Mouse (Mus musculus) mature B cell (primary cell): ENCODE measurements around the gene Colq.

ENCODE experiments used
- in situ Hi-C: fragments of 300-500 bp; cut with MboI; formaldehyde crosslinking; loops from 2 replicates; pipeline ENCODE4 v1.14.3; 2019

Gene Colq

GRCm38 (mm10) chr14:31574903-31575665 is 16.1 kb downstream of the Colq start:
- in situ Hi-C loops: no loop called here

GRCm38 (mm10) chr14:31572561-31573175 is 18.5 kb downstream of the Colq start:
- in situ Hi-C loops: no loop called here

GRCm38 (mm10) chr14:31571419-31571818 is 19.7 kb downstream of the Colq start:
- in situ Hi-C loops: no loop called here

GRCm38 (mm10) chr14:31570131-31570951 is 20.8 kb downstream of the Colq start:
- in situ Hi-C loops: no loop called here

- in situ Hi-C loops: no loop called here
Observed at GRCm38 (mm10) chr14:31569151-31569631, 22.0 kb downstream of the Colq start.

- in situ Hi-C loops: no loop called here
Observed at GRCm38 (mm10) chr14:31565478-31566212, 25.5 kb downstream of the Colq start.

- in situ Hi-C loops: no loop called here
Observed at GRCm38 (mm10) chr14:31564452-31565179, 26.5 kb downstream of the Colq start.

- in situ Hi-C loops: no loop called here
Observed at GRCm38 (mm10) chr14:31560886-31561285, 30.3 kb downstream of the Colq start.

- in situ Hi-C loops: no loop called here
Observed at GRCm38 (mm10) chr14:31559216-31559615, 31.9 kb downstream of the Colq start.

GRCm38 (mm10) chr14:31557784-31558183 is 33.4 kb downstream of the Colq start:
- in situ Hi-C loops: no loop called here

GRCm38 (mm10) chr14:31557273-31557672 is 33.9 kb downstream of the Colq start:
- in situ Hi-C loops: no loop called here

- in situ Hi-C loops: no loop called here
Observed at GRCm38 (mm10) chr14:31556526-31557260, 34.5 kb downstream of the Colq start.

GRCm38 (mm10) chr14:31555963-31556434 is 35.1 kb downstream of the Colq start:
- in situ Hi-C loops: no loop called here

GRCm38 (mm10) chr14:31555021-31555420 is 36.1 kb downstream of the Colq start:
- in situ Hi-C loops: no loop called here

- in situ Hi-C loops: no loop called here
Observed at GRCm38 (mm10) chr14:31543885-31544442, 47.2 kb downstream of the Colq start.

- in situ Hi-C loops: no loop called here
Observed at GRCm38 (mm10) chr14:31537298-31537697, 53.8 kb downstream of the Colq start.

GRCm38 (mm10) chr14:31532656-31533055 is 58.5 kb downstream of the Colq start:
- in situ Hi-C loops: no loop called here

GRCm38 (mm10) chr14:31531506-31532148 is 59.5 kb downstream of the Colq start:
- in situ Hi-C loops: no loop called here

GRCm38 (mm10) chr14:31530847-31531246 is 60.3 kb downstream of the Colq start:
- in situ Hi-C loops: no loop called here
